Mouse (Mus musculus) liver, embryonic 14.5 days (tissue): ENCODE measurements around the gene Frem1. TPM values are rescaled to one million over a fixed set of nuclear protein-coding genes. Genes with fewer than 3 reads are reported as not detected.

ENCODE experiments used
- ATAC-seq: fragments of 200-750 bp; cut with Nextera tagmentation; 2 replicates; pipeline ENCODE4 v1.8.0; 2017; ENCODE audit warnings: moderate number of reproducible peaks, mild to moderate bottlenecking, moderate library complexity; ENCODE audit not compliant: insufficient read depth
- DNase-seq, 3 experiments: peaks; one replicate each; pipeline ENCODE4 v3.0.0-alpha.2; 2012 to 2013; ENCODE audit warnings: low read depth in 3 of 3, low spot score in 3 of 3
- H3K27ac ChIP-seq: fragments of 300-500 bp; sonication (generic); 2 replicates; pipeline ENCODE4 v1.5.1; 2014; ENCODE audit warnings: moderate library complexity, mild to moderate bottlenecking, control low read depth, inconsistent platforms
- H3K27me3 ChIP-seq: fragments of 300-500 bp; sonication (generic); 2 replicates; pipeline ENCODE4 v1.6.1; 2014; ENCODE audit warnings: mild to moderate bottlenecking, low read length, moderate library complexity; ENCODE audit not compliant: control insufficient read depth, insufficient read depth
- H3K36me3 ChIP-seq: fragments of 300-500 bp; sonication (generic); replicated peaks from 2 replicates; pipeline ENCODE4 v1.6.1; 2014; ENCODE audit warnings: low read depth; ENCODE audit not compliant: control insufficient read depth, insufficient read depth
- H3K4me1 ChIP-seq, 2 experiments: fragments of 200-500 bp in 1 of 2; fragments of 300-500 bp in 1 of 2; sonication (generic) in 1 of 2; replicated peaks; 2 replicates each; pipeline ENCODE4 v1.6.1; 2012 to 2014; ENCODE audit warnings: antibody characterized with exemption in 1 of 2, inconsistent platforms in 1 of 2, low read length in 1 of 2; ENCODE audit not compliant: control insufficient read depth in 2 of 2, insufficient read depth in 2 of 2
- H3K4me2 ChIP-seq: fragments of 300-500 bp; sonication (generic); 2 replicates; pipeline ENCODE4 v1.6.1; 2014; ENCODE audit warnings: low read depth, mild to moderate bottlenecking, control low read depth, moderate library complexity
- H3K4me3 ChIP-seq, 2 experiments: fragments of 200-500 bp in 1 of 2; fragments of 300-500 bp in 1 of 2; sonication (generic) in 1 of 2; 2 replicates each; pipeline ENCODE4 v1.5.1; 2012 to 2014; ENCODE audit warnings: low read depth in 2 of 2, low read length in 2 of 2, mild to moderate bottlenecking in 2 of 2, control low read depth in 1 of 2, inconsistent platforms in 1 of 2, moderate library complexity in 1 of 2; ENCODE audit not compliant: insufficient read depth in 1 of 2
- H3K9ac ChIP-seq: fragments of 300-500 bp; sonication (generic); replicated peaks from 2 replicates; pipeline ENCODE4 v1.6.1; 2014; ENCODE audit warnings: mild to moderate bottlenecking, control low read depth, moderate library complexity
- H3K9me3 ChIP-seq: fragments of 300-500 bp; sonication (generic); 2 replicates; pipeline ENCODE4 v1.6.1; 2016; ENCODE audit warnings: low read length, mixed read lengths; ENCODE audit not compliant: control insufficient read depth
- CTCF ChIP-seq: IDR thresholded peaks from 2 replicates; pipeline ENCODE4 v1.5.1; 2016; ENCODE audit warnings: antibody characterized with exemption, low read depth, control low read depth
- EP300 ChIP-seq: IDR thresholded peaks from 2 replicates; pipeline ENCODE4 v1.6.1; 2016; ENCODE audit warnings: antibody characterized with exemption, low read depth
- WGBS: fragments of 180-500 bp; shearing (Covaris S2); extraction: QIAGEN DNeasy Blood & Tissue Kit; methylation state at CpG from one replicate; pipeline ENCODE4 v1.1.7; 2014; ENCODE audit not compliant: insufficient replicate concordance; 5-methylcytosine and 5-hydroxymethylcytosine counted together
- polyA plus RNA-seq, 2 experiments: library from polyadenylated mRNA; depleted of rRNA in 1 of 2; stranded (reverse) in 1 of 2; unstranded in 1 of 2; fragments of >200 nt; fragmentation: Nextera tagmentation in 1 of 2; extraction: Ambion mirVana in 1 of 2; gene quantifications; 2 replicates each; pipeline versions ENCODE4 v1.2.1 to v1.2.3; 2012 to 2014

Frem1 gene
- polyA plus RNA-seq, 2 experiments, result 0.76 to 0.93 TPM

DNA sequence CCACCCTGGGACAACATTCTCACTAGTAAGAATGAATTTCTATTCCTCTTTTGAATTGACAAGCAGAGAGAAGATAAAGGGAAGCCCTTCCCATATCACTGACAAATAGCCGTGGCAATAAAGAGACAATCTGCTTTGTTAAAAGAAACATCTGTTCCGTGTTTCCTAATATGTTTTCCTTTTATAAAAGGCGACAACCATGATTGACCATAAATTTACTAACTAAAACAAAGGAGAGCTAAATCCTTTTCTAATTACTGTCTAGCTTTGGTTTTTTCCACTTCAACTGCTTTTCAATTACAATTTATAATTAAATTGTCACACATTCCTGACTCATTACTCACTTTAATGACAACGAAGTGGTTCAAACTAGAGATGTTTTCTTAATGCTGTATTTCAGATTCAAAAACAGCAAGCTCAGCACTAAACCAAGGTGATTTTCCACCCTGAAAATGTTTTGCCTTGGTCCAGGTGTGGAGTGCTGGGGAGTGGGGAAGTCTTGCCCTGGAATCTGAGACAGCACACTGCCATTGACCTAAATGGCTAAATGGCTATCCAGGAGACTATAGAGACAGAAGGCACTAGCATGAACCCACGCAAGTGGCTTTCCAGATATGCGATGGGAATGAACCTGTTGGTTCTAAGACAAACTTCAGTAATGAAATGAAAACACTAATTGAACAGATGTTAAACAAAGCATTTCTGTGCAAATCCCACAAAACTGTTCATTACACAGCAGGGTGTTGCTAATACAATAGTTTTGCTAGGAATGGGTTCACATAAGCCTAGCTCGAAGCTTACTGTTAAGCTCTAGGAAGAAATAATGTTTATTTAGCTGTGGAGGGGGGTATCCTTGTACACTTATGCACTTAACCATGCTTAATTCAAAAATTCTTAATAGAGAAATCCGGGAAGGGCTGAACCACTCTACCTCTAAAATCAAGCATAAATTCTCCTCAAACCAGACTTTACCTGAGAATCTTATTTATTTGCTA is 33.7 kb downstream of the Frem1 start:
- Histone ChIP-seq H3K4me1 (no peaks in the 10 kb centered on the region), H3K27ac (no peak overlapping the region), H3K27me3 (no peaks in the 10 kb centered on the region), H3K9ac (no peak overlapping the region), H3K4me3 (no peak overlapping the region), H3K36me3 (no peaks in the 10 kb centered on the region), H3K4me2 (no peak overlapping the region), H3K9me3 (no peaks in the 10 kb centered on the region)
- no peak for ATAC-seq
- no peak for TF ChIP-seq EP300
- no peak for TF ChIP-seq CTCF
- WGBS, result 56% methylated on average over 8 of the region's 8 CpGs
- no peak for DNase-seq

- Histone ChIP-seq H3K4me1 (no peaks in the 10 kb centered on the region), H3K36me3 (no peaks in the 10 kb centered on the region), H3K27me3 (no peaks in the 10 kb centered on the region), H3K4me3 (no peak overlapping the region), H3K4me2 (no peak overlapping the region), H3K9ac (no peak overlapping the region), H3K9me3 (no peaks in the 10 kb centered on the region), H3K27ac (no peak overlapping the region)
- DNase-seq, result no peak
- TF ChIP-seq CTCF (no peak), EP300 (no peak)
- WGBS, result 53% methylated on average over 2 of the region's 2 CpGs
- ATAC-seq, result no peak
Observed at GRCm38 (mm10) chr4:83014538-83014937, 37.6 kb downstream of the Frem1 start.

DNA sequence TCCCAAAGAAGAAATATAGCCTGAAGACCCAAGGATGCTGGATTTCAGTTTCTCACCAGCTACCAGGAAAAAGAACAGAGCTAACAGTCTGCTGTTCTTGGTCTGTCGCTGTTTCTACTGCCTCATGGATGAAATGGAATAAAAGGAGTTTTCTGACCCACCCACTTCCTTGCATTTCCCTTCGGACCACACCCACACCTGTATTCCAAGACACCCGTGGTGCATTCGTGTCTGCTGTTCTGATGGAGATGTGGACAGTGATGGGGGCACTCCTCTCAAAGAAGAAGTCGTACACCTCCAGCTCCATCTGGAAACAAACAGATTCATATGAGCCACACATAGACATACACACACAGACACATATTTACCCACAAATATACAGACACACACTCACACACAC is 48.1 kb downstream of the Frem1 start:
- ATAC-seq (no peak), DNase-seq (no peak)
- Histone ChIP-seq H3K4me1 (no peaks in the 10 kb centered on the region), H3K27ac (no peak overlapping the region), H3K4me3 (no peak overlapping the region), H3K27me3 (no peaks in the 10 kb centered on the region), H3K9me3 (no peaks in the 10 kb centered on the region), H3K9ac (no peak overlapping the region), H3K4me2 (no peak overlapping the region), H3K36me3 (no peaks in the 10 kb centered on the region)
- TF ChIP-seq CTCF, result no peak
- TF ChIP-seq EP300, result no peak
- 69% methylated on average over 5 of the region's 5 CpGs for WGBS

DNA sequence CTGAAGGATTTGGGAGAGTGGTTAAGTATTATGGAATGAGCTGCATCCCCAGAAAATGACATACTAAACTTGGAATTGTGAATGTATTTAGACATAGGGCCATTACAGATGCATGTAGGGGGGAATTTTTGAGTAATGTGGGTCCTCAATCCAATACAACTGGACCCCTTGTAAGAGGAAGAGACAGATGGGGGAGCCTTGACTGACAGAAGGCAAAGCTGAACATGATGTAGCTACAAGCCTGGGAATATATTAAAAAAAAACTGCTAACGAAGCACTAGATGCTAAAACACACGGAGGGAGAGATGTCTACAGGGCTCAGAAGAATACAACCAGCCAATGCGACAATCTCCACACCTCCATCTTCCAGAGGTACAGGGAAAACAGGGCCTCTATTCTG is 60.1 kb downstream of the Frem1 start:
- Histone ChIP-seq H3K36me3 (no peaks in the 10 kb centered on the region), H3K4me3 (no peak overlapping the region), H3K9me3 (no peaks in the 10 kb centered on the region), H3K4me2 (no peak overlapping the region), H3K27ac (no peak overlapping the region), H3K9ac (no peak overlapping the region), H3K4me1 (no peaks in the 10 kb centered on the region), H3K27me3 (no peaks in the 10 kb centered on the region)
- ATAC-seq (no peak), DNase-seq (no peak)
- no peak for TF ChIP-seq CTCF
- TF ChIP-seq EP300, result no peak
- WGBS, result 68% methylated on average over 3 of the region's 3 CpGs

- 57% methylated on average over 7 of the region's 7 CpGs for WGBS
- Histone ChIP-seq H3K9me3 (no peaks in the 10 kb centered on the region), H3K4me3 (no peak overlapping the region), H3K4me1 (no peaks in the 10 kb centered on the region), H3K27me3 (no peaks in the 10 kb centered on the region), H3K27ac (no peak overlapping the region), H3K36me3 (no peaks in the 10 kb centered on the region), H3K9ac (no peak overlapping the region), H3K4me2 (no peak overlapping the region)
- TF ChIP-seq EP300 (no peak), CTCF (no peak)
- no peak for DNase-seq
- no peak for ATAC-seq
Observed at GRCm38 (mm10) chr4:82990973-82991695, 61.0 kb downstream of the Frem1 start.
